Comparison of ENCODE assay signal across 8 mouse cellular contexts in the genomic region with DNA sequence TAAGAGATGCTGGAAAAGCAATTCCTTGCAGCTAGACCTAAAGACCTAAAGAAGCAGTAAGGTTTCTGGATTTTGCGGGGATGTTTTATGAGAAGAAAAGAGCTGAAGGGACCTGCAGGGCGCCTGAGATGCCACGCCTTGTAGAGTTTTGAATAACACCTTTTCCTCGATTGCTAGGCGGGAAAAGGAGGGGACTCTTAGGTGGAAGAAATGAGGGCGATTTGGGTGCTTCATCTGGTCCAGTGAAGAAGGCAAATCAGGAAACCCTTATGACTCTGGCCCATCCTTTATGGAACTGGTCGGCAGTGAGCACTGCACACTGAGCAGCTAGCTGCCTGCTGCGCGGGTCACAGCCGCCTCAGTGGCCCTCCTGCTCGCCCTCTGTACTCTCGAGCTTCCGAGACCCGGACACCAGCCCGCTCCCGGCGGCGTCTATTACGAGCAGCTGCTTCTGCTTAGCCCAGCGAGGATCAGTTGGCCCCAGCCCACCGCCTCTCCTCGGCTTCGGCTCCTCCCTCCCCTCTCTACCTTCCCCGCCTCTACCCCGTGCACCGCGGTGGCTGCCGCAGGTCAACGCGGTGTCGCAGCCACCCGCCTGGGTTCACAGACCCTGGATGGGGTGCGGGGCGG.
DNase-seq lines count a peak whose midpoint lies in the region; ATAC-seq and TF ChIP-seq lines count a peak whose summit lies in the region.

No protein-coding gene starts in this region.

- H3K4me3 ChIP-seq in thymus, adult 2 months (ENCODE audit: control insufficient read depth, insufficient read depth, low read length): no peak overlapping the region
- H3K4me3 ChIP-seq in limb, embryonic 15.5 days: peak overlapping the region; percentile 43
- H3K4me3 ChIP-seq in neural tube, embryonic 12.5 days: peak overlapping the region; percentile 35

- no peaks in the 10 kb centered on the region for H3K36me3 ChIP-seq in thymus, adult 2 months (ENCODE audit: control insufficient read depth, insufficient read depth, low read length)
- H3K36me3 ChIP-seq in limb, embryonic 15.5 days: no peaks in the 10 kb centered on the region
- H3K36me3 ChIP-seq in neural tube, embryonic 12.5 days: no peaks in the 10 kb centered on the region

- TF ChIP-seq POLR2A in thymus, adult 2 months (IDR thresholded peaks at IDR 0.05; ENCODE audit: control insufficient read depth, extremely low read depth, insufficient read depth, low read length, poor library complexity): no peak

- H3K9me3 ChIP-seq in limb, embryonic 15.5 days: no peaks in the 10 kb centered on the region
- no peaks in the 10 kb centered on the region for H3K9me3 ChIP-seq in neural tube, embryonic 12.5 days

- H3K4me1 ChIP-seq in thymus, adult 2 months (replicated peaks; ENCODE audit: control insufficient read depth, insufficient read depth, low read length): no peaks in the 10 kb centered on the region
- H3K4me1 ChIP-seq in limb, embryonic 15.5 days: peaks cover 22% of the 10 kb centered on the region
- peaks cover 21% of the 10 kb centered on the region for H3K4me1 ChIP-seq in neural tube, embryonic 12.5 days

- H3K27ac ChIP-seq in thymus, adult 2 months (ENCODE audit: control insufficient read depth, insufficient read depth, low read length): no peak overlapping the region
- H3K27ac ChIP-seq in limb, embryonic 15.5 days: no peak overlapping the region
- H3K27ac ChIP-seq in neural tube, embryonic 12.5 days: no peak overlapping the region

- H3K27me3 ChIP-seq in thymus, adult 2 months (ENCODE audit: control insufficient read depth, insufficient read depth, low read length): peaks cover 7% of the 10 kb centered on the region
- H3K27me3 ChIP-seq in limb, embryonic 15.5 days: peaks cover 63% of the 10 kb centered on the region
- peaks cover 58% of the 10 kb centered on the region for H3K27me3 ChIP-seq in neural tube, embryonic 12.5 days (replicated peaks)

- peak; percentile 64 to 76 for DNase-seq in cerebellum, postnatal 10 days
- DNase-seq in cerebellum, adult 9-11 months: no peak
- DNase-seq in thymus, postnatal 4 days: peak; percentile 30
- no peak for DNase-seq in thymus, adult 2 months
- DNase-seq in heart, postnatal 4 days: peak; percentile 18
- DNase-seq in spleen, postnatal 14 days (ENCODE audit: low spot score in 2 of 2): no peak

- peak; percentile 79; the same call in 1 of the 2 replicates for ATAC-seq in limb, embryonic 15.5 days (ENCODE audit: insufficient number of reproducible peaks, low FRiP score, low TSS enrichment, low read depth)
- peak; percentile 91 for ATAC-seq in neural tube, embryonic 12.5 days (ENCODE audit: low FRiP score, low read depth)

- no peak overlapping the region for H3K9ac ChIP-seq in limb, embryonic 15.5 days
- H3K9ac ChIP-seq in neural tube, embryonic 12.5 days: peak overlapping the region; percentile 49; the same call in 1 of the 2 replicates

- 2% methylated on average over 34 of the region's 34 CpGs for WGBS in thymus, adult 2 months
- WGBS in limb, embryonic 15.5 days: under 1% methylated on average over 33 of the region's 34 CpGs
- under 1% methylated on average over 34 of the region's 34 CpGs for WGBS in neural tube, embryonic 12.5 days

- peak overlapping the region; percentile 84 for H3K4me2 ChIP-seq in limb, embryonic 15.5 days
- peak overlapping the region; percentile 84 for H3K4me2 ChIP-seq in neural tube, embryonic 12.5 days (replicated peaks)

- no peak for TF ChIP-seq CTCF in thymus, adult 2 months (IDR thresholded peaks at IDR 0.05; ENCODE audit: borderline replicate concordance, control insufficient read depth, extremely low read depth, insufficient read depth, low read length, poor library complexity)

Comparison
In these comparisons a context has a peak if more than half of its experiments do, and no peak if none do; other contexts are left out.
1. DNase-seq: peak in cerebellum, postnatal 10 days (2 of 2), thymus, postnatal 4 days (single experiment) and heart, postnatal 4 days (single experiment); none in cerebellum, adult 9-11 months (single experiment), thymus, adult 2 months (single experiment) and spleen, postnatal 14 days (0 of 2).